Mouse (Mus musculus) cerebellum, adult 9-10 months (tissue): ENCODE measurements around the gene Cdh1.
"Not testable (repeated sequence)": the region's sequence is repeated elsewhere in the genome, so short reads cannot be mapped to it uniquely, and the experiment has no call there.

ENCODE experiments used
- DNase-seq: peaks from one replicate; pipeline ENCODE4 v3.0.0; 2022

Gene Cdh1

GRCm38 (mm10) chr8:106595623-106596022 is 7.5 kb upstream of the Cdh1 start:
- not testable (repeated sequence) for DNase-seq

- DNase-seq, result no peak
Observed at GRCm38 (mm10) chr8:106597067-106597466, 6.1 kb upstream of the Cdh1 start.

GRCm38 (mm10) chr8:106599265-106599979 is 3.7 kb upstream of the Cdh1 start:
- no peak for DNase-seq

- DNase-seq, result no peak
Observed at GRCm38 (mm10) chr8:106603933-106604332, 782 bp downstream of the Cdh1 start.

- DNase-seq, result no peak
Observed at GRCm38 (mm10) chr8:106605657-106606056, 2.5 kb downstream of the Cdh1 start.

GRCm38 (mm10) chr8:106606121-106606520 is 3.0 kb downstream of the Cdh1 start:
- no peak for DNase-seq

- DNase-seq, result no peak
Observed at GRCm38 (mm10) chr8:106606601-106607145, 3.5 kb downstream of the Cdh1 start.

GRCm38 (mm10) chr8:106607783-106608182 is 4.6 kb downstream of the Cdh1 start:
- not testable (repeated sequence) for DNase-seq

- DNase-seq, result no peak
Observed at GRCm38 (mm10) chr8:106608425-106608824, 5.3 kb downstream of the Cdh1 start.

GRCm38 (mm10) chr8:106609076-106609903 is 6.1 kb downstream of the Cdh1 start:
- no peak for DNase-seq

GRCm38 (mm10) chr8:106610958-106611640 is 7.9 kb downstream of the Cdh1 start:
- DNase-seq, result no peak

GRCm38 (mm10) chr8:106612047-106612446 is 8.9 kb downstream of the Cdh1 start:
- no peak for DNase-seq

- DNase-seq, result no peak
Observed at GRCm38 (mm10) chr8:106614704-106615103, 11.6 kb downstream of the Cdh1 start.

- DNase-seq, result no peak
Observed at GRCm38 (mm10) chr8:106615661-106616299, 12.6 kb downstream of the Cdh1 start.

GRCm38 (mm10) chr8:106616679-106617078 is 13.5 kb downstream of the Cdh1 start:
- no peak for DNase-seq

- DNase-seq, result no peak
Observed at GRCm38 (mm10) chr8:106617196-106617595, 14.0 kb downstream of the Cdh1 start.

- no peak for DNase-seq
Observed at GRCm38 (mm10) chr8:106617865-106618264, 14.7 kb downstream of the Cdh1 start.

GRCm38 (mm10) chr8:106618324-106618723 is 15.2 kb downstream of the Cdh1 start:
- no peak for DNase-seq

- DNase-seq, result no peak
Observed at GRCm38 (mm10) chr8:106619549-106620245, 16.5 kb downstream of the Cdh1 start.

GRCm38 (mm10) chr8:106620488-106620887 is 17.3 kb downstream of the Cdh1 start:
- DNase-seq, result peak; percentile 65

GRCm38 (mm10) chr8:106623016-106623415 is 19.9 kb downstream of the Cdh1 start:
- no peak for DNase-seq

GRCm38 (mm10) chr8:106623451-106623850 is 20.3 kb downstream of the Cdh1 start:
- DNase-seq, result no peak
